Mouse (Mus musculus): ENCODE measurements around the gene Tigd3.
"Not testable (repeated sequence)": the region's sequence is repeated elsewhere in the genome, so short reads cannot be mapped to it uniquely, and the experiment has no call there.

The Tigd3 gene

GRCm38 (mm10) chr19:5922119-5922942 is 28.4 kb upstream of the Tigd3 start:
- no peak for DNase-seq (ENCODE audit: low read depth, low spot score)

- peak; percentile 56 for DNase-seq (ENCODE audit: low read depth, low spot score)
These were observed 27.8 kb upstream of the Tigd3 start for GRCm38 (mm10) chr19:5921715-5922114.

- no peak for DNase-seq (ENCODE audit: low read depth, low spot score)
These were observed 19.2 kb upstream of the Tigd3 start, which contains the start of gene Dpf2 for GRCm38 (mm10) chr19:5913007-5913719. TSS of gene Dpf2 (minus strand) at chr19:5913010.

- DNase-seq (ENCODE audit: low read depth, low spot score): peak; percentile 99
These were observed 18.4 kb upstream of the Tigd3 start for GRCm38 (mm10) chr19:5912103-5913006.

- no peak for DNase-seq (ENCODE audit: low read depth, low spot score)
These were observed 17.6 kb upstream of the Tigd3 start for GRCm38 (mm10) chr19:5911430-5912102.

- no peak for DNase-seq (ENCODE audit: low read depth, low spot score)
These were observed 16.3 kb upstream of the Tigd3 start for GRCm38 (mm10) chr19:5910221-5910620.

GRCm38 (mm10) chr19:5907275-5907674 is 13.3 kb upstream of the Tigd3 start:
- no peak for DNase-seq (ENCODE audit: low read depth, low spot score)

- no peak for DNase-seq (ENCODE audit: low read depth, low spot score)
These were observed 507 bp downstream of the Tigd3 start for GRCm38 (mm10) chr19:5893282-5894001.

- DNase-seq (ENCODE audit: low read depth, low spot score): no peak
These were observed 1.2 kb downstream of the Tigd3 start for GRCm38 (mm10) chr19:5892735-5893134.

GRCm38 (mm10) chr19:5892262-5892661 is 1.7 kb downstream of the Tigd3 start:
- DNase-seq (ENCODE audit: low read depth, low spot score): no peak

- DNase-seq (ENCODE audit: low read depth, low spot score): no peak
These were observed 2.3 kb downstream of the Tigd3 start for GRCm38 (mm10) chr19:5891521-5892258.

- DNase-seq (ENCODE audit: low read depth, low spot score): no peak
These were observed 4.7 kb downstream of the Tigd3 start for GRCm38 (mm10) chr19:5889211-5889610.

GRCm38 (mm10) chr19:5887234-5887815 is 6.6 kb downstream of the Tigd3 start:
- no peak for DNase-seq (ENCODE audit: low read depth, low spot score)

GRCm38 (mm10) chr19:5885838-5886237 is 8.1 kb downstream of the Tigd3 start:
- DNase-seq (ENCODE audit: low read depth, low spot score): peak; percentile 56

GRCm38 (mm10) chr19:5883935-5884334 is 10.0 kb downstream of the Tigd3 start:
- no peak for DNase-seq (ENCODE audit: low read depth, low spot score)

- not testable (repeated sequence) for DNase-seq (ENCODE audit: low read depth, low spot score)
These were observed 11.9 kb downstream of the Tigd3 start for GRCm38 (mm10) chr19:5882079-5882478.

GRCm38 (mm10) chr19:5881155-5881554 is 12.8 kb downstream of the Tigd3 start:
- no peak for DNase-seq (ENCODE audit: low read depth, low spot score)

- no peak for DNase-seq (ENCODE audit: low read depth, low spot score)
These were observed 14.2 kb downstream of the Tigd3 start for GRCm38 (mm10) chr19:5879735-5880134.

GRCm38 (mm10) chr19:5878916-5879315 is 15.0 kb downstream of the Tigd3 start:
- no peak for DNase-seq (ENCODE audit: low read depth, low spot score)

- no peak for DNase-seq (ENCODE audit: low read depth, low spot score)
These were observed 15.6 kb downstream of the Tigd3 start for GRCm38 (mm10) chr19:5878362-5878722.
